Mouse (Mus musculus): ENCODE measurements around the gene Naip6.
"Not testable (repeated sequence)": the region's sequence is repeated elsewhere in the genome, so short reads cannot be mapped to it uniquely, and the experiment has no call there.

Naip6 gene

GRCm38 (mm10) chr13:100317256-100317893, at the start of gene Naip6:
Gene Naip6, minus strand, starts transcription at chr13:100317674.
- not testable (repeated sequence) for DNase-seq (ENCODE audit: low spot score)

GRCm38 (mm10) chr13:100352315-100352714, 34.8 kb upstream of the Naip6 start:
- not testable (repeated sequence) for DNase-seq (ENCODE audit: low spot score)

GRCm38 (mm10) chr13:100349510-100350173, 32.2 kb upstream of the Naip6 start:
- DNase-seq (ENCODE audit: low spot score), result not testable (repeated sequence)

- no peak for DNase-seq (ENCODE audit: low spot score)
Measured at GRCm38 (mm10) chr13:100341822-100342221, 24.3 kb upstream of the Naip6 start.

- DNase-seq (ENCODE audit: low spot score), result not testable (repeated sequence)
Measured at GRCm38 (mm10) chr13:100331728-100332127, 14.3 kb upstream of the Naip6 start.

- DNase-seq (ENCODE audit: low spot score), result not testable (repeated sequence)
Measured at GRCm38 (mm10) chr13:100328899-100329298, 11.4 kb upstream of the Naip6 start.

GRCm38 (mm10) chr13:100328029-100328428, 10.6 kb upstream of the Naip6 start:
- DNase-seq (ENCODE audit: low spot score), result not testable (repeated sequence)

- not testable (repeated sequence) for DNase-seq (ENCODE audit: low spot score)
Measured at GRCm38 (mm10) chr13:100322266-100322837, 4.9 kb upstream of the Naip6 start.

- DNase-seq (ENCODE audit: low spot score), result no peak
Measured at GRCm38 (mm10) chr13:100284611-100285010, 32.9 kb downstream of the Naip6 start.

GRCm38 (mm10) chr13:100271474-100272132, 45.9 kb downstream of the Naip6 start:
- DNase-seq (ENCODE audit: low spot score), result not testable (repeated sequence)

GRCm38 (mm10) chr13:100256996-100257395, 60.5 kb downstream of the Naip6 start:
- DNase-seq (ENCODE audit: low spot score), result not testable (repeated sequence)

- DNase-seq (ENCODE audit: low spot score), result not testable (repeated sequence)
Measured at GRCm38 (mm10) chr13:100255925-100256324, 61.5 kb downstream of the Naip6 start.

- not testable (repeated sequence) for DNase-seq (ENCODE audit: low spot score)
Measured at GRCm38 (mm10) chr13:100251897-100252296, 65.6 kb downstream of the Naip6 start.

- peak; percentile 1 for DNase-seq (ENCODE audit: low spot score)
Measured at GRCm38 (mm10) chr13:100246896-100247519, 70.5 kb downstream of the Naip6 start.

- DNase-seq (ENCODE audit: low spot score), result not testable (repeated sequence)
Measured at GRCm38 (mm10) chr13:100246223-100246622, 71.3 kb downstream of the Naip6 start, which contains the start of gene Naip5. Gene Naip5, minus strand, starts transcription at chr13:100246323.

- DNase-seq (ENCODE audit: low spot score), result no peak
Measured at GRCm38 (mm10) chr13:100243702-100244101, 73.8 kb downstream of the Naip6 start.

All from layer of hippocampus, adult 9-10 months (tissue).